ENCODE assay signal across 15 mouse cellular contexts in genomic region chr7:112321798-112322794, GRCm38 (mm10).
DNase-seq lines count a peak whose midpoint lies in the region; ATAC-seq and TF ChIP-seq lines count a peak whose summit lies in the region.
"Had no signal": no experiment of that assay in that cellular context is flagged by ENCODE, and none has a peak within 500 bp of the region (broad histone marks: within the 10 kb centered on the region; RNA-seq: fewer than 3 reads in every experiment).

No protein-coding gene starts in this region.

- no peak overlapping the region for H3K4me2 ChIP-seq in liver, embryonic 12.5 days
- H3K4me2 ChIP-seq in intestine, postnatal 0 days (replicated peaks; ENCODE audit: low read depth), result no peak overlapping the region
- H3K4me2 ChIP-seq: midbrain, embryonic 12.5 days; neural tube, embryonic 12.5 days had no signal

- ATAC-seq in liver, embryonic 12.5 days, result no peak
- ATAC-seq in intestine, postnatal 0 days, result peak; percentile 79
- ATAC-seq: forebrain, postnatal 0 days; Patski had no signal

- no peak overlapping the region for H3K4me3 ChIP-seq in liver, adult 2 months (ENCODE audit: insufficient read depth, low read depth, low read length)
- H3K4me3 ChIP-seq in liver, embryonic 12.5 days, result no peak overlapping the region
- H3K4me3 ChIP-seq in intestine, postnatal 0 days (ENCODE audit: low read depth, low read length), result no peak overlapping the region
- no peak overlapping the region for H3K4me3 ChIP-seq in thymus, adult 2 months (ENCODE audit: control insufficient read depth, insufficient read depth, low read length)
- H3K4me3 ChIP-seq: midbrain, embryonic 12.5 days; neural tube, embryonic 12.5 days had no signal

- H3K9me3 ChIP-seq in liver, embryonic 12.5 days (replicated peaks), result no peaks in the 10 kb centered on the region
- no peaks in the 10 kb centered on the region for H3K9me3 ChIP-seq in intestine, postnatal 0 days (ENCODE audit: control insufficient read depth)
- H3K9me3 ChIP-seq: midbrain, embryonic 12.5 days; neural tube, embryonic 12.5 days had no signal

- H3K27me3 ChIP-seq in liver, adult 2 months (ENCODE audit: control insufficient read depth, insufficient read depth, low read length), result no peaks in the 10 kb centered on the region
- no peaks in the 10 kb centered on the region for H3K27me3 ChIP-seq in liver, embryonic 12.5 days (replicated peaks)
- no peaks in the 10 kb centered on the region for H3K27me3 ChIP-seq in intestine, postnatal 0 days (replicated peaks; ENCODE audit: control insufficient read depth, insufficient read depth, low read length)
- H3K27me3 ChIP-seq in thymus, adult 2 months (ENCODE audit: control insufficient read depth, insufficient read depth, low read length), result no peaks in the 10 kb centered on the region
- H3K27me3 ChIP-seq: midbrain, embryonic 12.5 days; neural tube, embryonic 12.5 days; Patski had no signal

- no peak overlapping the region for H3K9ac ChIP-seq in liver, adult 2 months (ENCODE audit: low read depth, low read length)
- no peak overlapping the region for H3K9ac ChIP-seq in liver, embryonic 12.5 days
- no peak overlapping the region for H3K9ac ChIP-seq in intestine, postnatal 0 days (ENCODE audit: low read depth, low read length)
- H3K9ac ChIP-seq: forebrain, postnatal 0 days; midbrain, embryonic 12.5 days; neural tube, embryonic 12.5 days had no signal

- no peak for TF ChIP-seq CTCF in liver, adult 2 months (IDR thresholded peaks at IDR 0.05; ENCODE audit: low read depth, low read length)
- TF ChIP-seq CTCF in intestine, postnatal 0 days (IDR thresholded peaks at IDR 0.05; ENCODE audit: low read depth), result no peak
- no peak for TF ChIP-seq CTCF in thymus, adult 2 months (IDR thresholded peaks at IDR 0.05; ENCODE audit: borderline replicate concordance, control insufficient read depth, extremely low read depth, insufficient read depth, low read length, poor library complexity)

- no peaks in the 10 kb centered on the region for H3K79me2 ChIP-seq in liver, adult 2 months (ENCODE audit: control insufficient read depth, insufficient read depth, low read length)

- DNase-seq in liver, adult 2 months (ENCODE audit: extremely low read depth, low read depth, low spot score), result peak; percentile 33
- DNase-seq in T-cell, adult 2 months (ENCODE audit: low spot score), result peak; percentile 75
- DNase-seq in thymus, adult 2 months, result peak; percentile 48
- DNase-seq in retina, postnatal 1 day, result no peak
- DNase-seq in embryo, embryonic 10.5 days (ENCODE audit: low spot score), result no peak
- no peak for DNase-seq in embryo, embryonic 9.5 days (ENCODE audit: extremely low spot score)
- DNase-seq: adrenal gland, adult 2 months; cerebellum, postnatal 10 days; forebrain, postnatal 0 days; gastrocnemius, postnatal 25 days had no signal

- no peak overlapping the region for H3K27ac ChIP-seq in liver, adult 2 months (replicated peaks; ENCODE audit: insufficient read depth, low read depth, low read length)
- no peak overlapping the region for H3K27ac ChIP-seq in liver, embryonic 12.5 days
- no peak overlapping the region; the same call in 1 of the 2 replicates for H3K27ac ChIP-seq in intestine, postnatal 0 days (ENCODE audit: low read depth, low read length)
- H3K27ac ChIP-seq in thymus, adult 2 months (ENCODE audit: control insufficient read depth, insufficient read depth, low read length), result no peak overlapping the region
- H3K27ac ChIP-seq: midbrain, embryonic 12.5 days; neural tube, embryonic 12.5 days had no signal

- peaks cover 36% of the 10 kb centered on the region for H3K36me3 ChIP-seq in liver, adult 2 months (ENCODE audit: control insufficient read depth, insufficient read depth, low read length)
- peaks cover 15% of the 10 kb centered on the region for H3K36me3 ChIP-seq in liver, embryonic 12.5 days
- peaks cover 56% of the 10 kb centered on the region for H3K36me3 ChIP-seq in intestine, postnatal 0 days (ENCODE audit: control insufficient read depth, insufficient read depth)
- H3K36me3 ChIP-seq in thymus, adult 2 months (ENCODE audit: control insufficient read depth, insufficient read depth, low read length), result no peaks in the 10 kb centered on the region
- H3K36me3 ChIP-seq: midbrain, embryonic 12.5 days; neural tube, embryonic 12.5 days had no signal

- no peaks in the 10 kb centered on the region for H3K4me1 ChIP-seq in liver, adult 2 months (ENCODE audit: control insufficient read depth, insufficient read depth, low read length)
- H3K4me1 ChIP-seq in liver, embryonic 12.5 days, result no peaks in the 10 kb centered on the region
- H3K4me1 ChIP-seq in intestine, postnatal 0 days (replicated peaks; ENCODE audit: control insufficient read depth, insufficient read depth, low read length), result peaks cover 17% of the 10 kb centered on the region
- H3K4me1 ChIP-seq in thymus, adult 2 months (replicated peaks; ENCODE audit: control insufficient read depth, insufficient read depth, low read length), result peaks cover 23% of the 10 kb centered on the region
- H3K4me1 ChIP-seq: midbrain, embryonic 12.5 days; neural tube, embryonic 12.5 days had no signal

- WGBS in liver, adult 2 months, result 63% methylated on average over 9 of the region's 9 CpGs
- 63% methylated on average over 9 of the region's 9 CpGs for WGBS in liver, embryonic 12.5 days (ENCODE audit: insufficient replicate concordance)
- WGBS in intestine, postnatal 0 days, result 73% methylated on average over 9 of the region's 9 CpGs
- WGBS in thymus, adult 2 months, result 28% methylated on average over 9 of the region's 9 CpGs

- no peak for TF ChIP-seq POLR2A in liver, adult 2 months (IDR thresholded peaks at IDR 0.05; ENCODE audit: extremely low read depth, insufficient read depth, low read length)
- TF ChIP-seq POLR2A in thymus, adult 2 months (IDR thresholded peaks at IDR 0.05; ENCODE audit: control insufficient read depth, extremely low read depth, insufficient read depth, low read length, poor library complexity), result no peak

Comparison
In these comparisons a context has a peak if more than half of its experiments do, and no peak if none do; other contexts are left out.
1. DNase-seq: peak in liver, adult 2 months (single experiment), T-cell, adult 2 months (single experiment) and thymus, adult 2 months (single experiment); none in retina, postnatal 1 day (single experiment), embryo, embryonic 10.5 days (single experiment) and embryo, embryonic 9.5 days (single experiment).